Comparison of ENCODE assay signal across 9 mouse cellular contexts in the genomic region with DNA sequence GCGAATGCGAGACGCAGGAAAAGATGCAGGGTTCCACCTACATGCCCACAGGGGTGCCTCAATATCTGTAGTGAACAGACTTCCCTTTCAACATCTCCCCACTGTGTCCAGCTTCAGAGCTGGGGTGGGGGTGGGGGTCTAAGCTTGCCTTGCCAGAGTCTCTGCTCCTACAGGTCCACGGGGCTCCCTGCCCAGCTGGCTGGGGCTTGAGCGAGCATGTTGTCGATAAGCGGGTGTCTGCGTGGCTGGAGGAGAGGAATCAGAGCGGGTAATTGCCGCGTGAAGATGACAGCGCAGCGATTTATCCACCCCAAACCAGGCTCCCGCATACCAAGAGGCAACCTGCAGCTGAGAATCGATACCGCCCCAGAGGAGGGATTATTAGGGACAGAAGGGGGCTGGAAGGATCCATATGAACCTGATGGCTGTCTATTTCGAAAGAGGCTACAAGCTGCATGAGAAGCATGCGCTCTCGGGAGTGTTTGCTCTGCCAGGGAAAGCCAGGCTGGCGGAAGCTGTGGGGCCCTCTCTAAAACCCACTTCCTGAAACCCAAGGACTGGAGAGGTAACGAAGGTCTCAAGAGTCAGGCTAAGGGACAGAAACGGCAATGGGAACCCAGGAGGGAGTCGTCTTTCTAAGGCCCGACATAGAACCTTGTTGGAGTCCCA.
DNase-seq lines count a peak whose midpoint lies in the region; ATAC-seq and TF ChIP-seq lines count a peak whose summit lies in the region.
"Had no signal": no experiment of that assay in that cellular context is flagged by ENCODE, and none has a peak within 500 bp of the region (broad histone marks: within the 10 kb centered on the region; RNA-seq: fewer than 3 reads in every experiment).

No protein-coding gene starts in this region.

- H3K9ac ChIP-seq in heart, postnatal 0 days (replicated peaks; ENCODE audit: low read depth, low read length), result no peak overlapping the region
- H3K9ac ChIP-seq in neural tube, embryonic 12.5 days, result no peak overlapping the region

- peak overlapping the region; percentile 46; the same call in 1 of the 2 replicates for H3K4me2 ChIP-seq in heart, postnatal 0 days (ENCODE audit: low read depth, low read length)
- H3K4me2 ChIP-seq in neural tube, embryonic 12.5 days (replicated peaks), result peak overlapping the region; percentile 25

- 40% methylated on average over 24 of the region's 24 CpGs for WGBS in heart, postnatal 0 days
- 46% methylated on average over 24 of the region's 24 CpGs for WGBS in embryonic facial prominence, embryonic 10.5 days
- whole genome bisulfite sequencing in neural tube, embryonic 12.5 days, result 50% methylated on average over 24 of the region's 24 CpGs

- H3K27ac ChIP-seq in heart, postnatal 0 days (ENCODE audit: low read depth), result no peak overlapping the region
- H3K27ac ChIP-seq in embryonic facial prominence, embryonic 10.5 days (replicated peaks), result peak overlapping the region; percentile 51
- H3K27ac ChIP-seq in neural tube, embryonic 12.5 days, result no peak overlapping the region

- H3K36me3 ChIP-seq in heart, postnatal 0 days (replicated peaks; ENCODE audit: control insufficient read depth, insufficient read depth, low read length), result no peaks in the 10 kb centered on the region
- no peaks in the 10 kb centered on the region for H3K36me3 ChIP-seq in embryonic facial prominence, embryonic 10.5 days (replicated peaks)
- no peaks in the 10 kb centered on the region for H3K36me3 ChIP-seq in neural tube, embryonic 12.5 days

- H3K4me1 ChIP-seq in heart, postnatal 0 days (ENCODE audit: control insufficient read depth, insufficient read depth), result no peaks in the 10 kb centered on the region
- H3K4me1 ChIP-seq in embryonic facial prominence, embryonic 10.5 days, result peaks cover 28% of the 10 kb centered on the region
- peaks cover 10% of the 10 kb centered on the region for H3K4me1 ChIP-seq in neural tube, embryonic 12.5 days

- no peak for ATAC-seq in heart, postnatal 0 days (ENCODE audit: insufficient read depth, low read depth)
- ATAC-seq in neural tube, embryonic 12.5 days (ENCODE audit: low FRiP score, low read depth), result no peak
- ATAC-seq: Patski had no signal

- H3K4me3 ChIP-seq in heart, postnatal 0 days (ENCODE audit: low read depth, low read length), result peak overlapping the region; percentile 10; the same call in 1 of the 2 replicates
- peak overlapping the region; percentile 36; the same call in 1 of the 2 replicates for H3K4me3 ChIP-seq in embryonic facial prominence, embryonic 10.5 days
- no peak overlapping the region for H3K4me3 ChIP-seq in neural tube, embryonic 12.5 days

- no peak for DNase-seq in heart, postnatal 0 days (ENCODE audit: low spot score)
- no peak for DNase-seq in heart, adult 18-20 months
- peak; percentile 32 for DNase-seq in embryonic facial prominence, embryonic 10.5 days (ENCODE audit: low spot score)
- peak; percentile 10 to 11 for DNase-seq in layer of hippocampus, postnatal 36 days
- DNase-seq in frontal cortex, postnatal 25 days (ENCODE audit: low spot score in 2 of 2), result no peak
- DNase-seq in ovary, postnatal 10 days (ENCODE audit: low spot score), result no peak
- DNase-seq in gastrocnemius, postnatal 4 days (ENCODE audit: low spot score in 2 of 2), result no peak

- H3K9me3 ChIP-seq in heart, postnatal 0 days (replicated peaks; ENCODE audit: control insufficient read depth, low read length), result no peaks in the 10 kb centered on the region
- no peaks in the 10 kb centered on the region for H3K9me3 ChIP-seq in embryonic facial prominence, embryonic 10.5 days
- H3K9me3 ChIP-seq in neural tube, embryonic 12.5 days, result no peaks in the 10 kb centered on the region

- no peak for TF ChIP-seq EP300 in heart, postnatal 0 days (IDR thresholded peaks at IDR 0.05; ENCODE audit: low read depth)

- H3K27me3 ChIP-seq in heart, postnatal 0 days (ENCODE audit: control insufficient read depth, insufficient read depth, low read length), result peaks cover 12% of the 10 kb centered on the region; the same call in 1 of the 2 replicates
- peaks cover 26% of the 10 kb centered on the region for H3K27me3 ChIP-seq in embryonic facial prominence, embryonic 10.5 days (replicated peaks; ENCODE audit: low read depth, poor library complexity, severe bottlenecking)
- peaks cover 47% of the 10 kb centered on the region for H3K27me3 ChIP-seq in neural tube, embryonic 12.5 days (replicated peaks)
- H3K27me3 ChIP-seq: Patski had no signal

- no peak for TF ChIP-seq CTCF in heart, postnatal 0 days (IDR thresholded peaks at IDR 0.05; ENCODE audit: low read depth)

Comparison
In these comparisons a context has a peak if more than half of its experiments do, and no peak if none do; other contexts are left out.
1. DNase-seq: peak in embryonic facial prominence, embryonic 10.5 days (single experiment) and layer of hippocampus, postnatal 36 days (2 of 2); none in heart, postnatal 0 days (single experiment), heart, adult 18-20 months (0 of 2), frontal cortex, postnatal 25 days (0 of 2), ovary, postnatal 10 days (single experiment) and gastrocnemius, postnatal 4 days (0 of 2).